Mouse (Mus musculus) megakaryocyte, embryonic 14.5 days (primary cell): ENCODE data around the gene Rnf115.

Source experiments
- FLI1 ChIP-seq: IDR thresholded peaks from 2 replicates; pipeline ENCODE4 v1.6.1; 2012; ENCODE audit warnings: low read length, inconsistent platforms, mixed read lengths
- GATA1 ChIP-seq: IDR thresholded peaks from 3 replicates; pipeline ENCODE4 v1.6.1; 2012; ENCODE audit warnings: mixed read lengths, low read length, inconsistent platforms, borderline replicate concordance

GRCm38 (mm10) chr3:96680269-96680956 is 47.1 kb upstream of the Rnf115 start:
- TF ChIP-seq GATA1 (no peak), FLI1 (no peak)
